Mouse (Mus musculus): ENCODE data around the gene Mmp10.

Mmp10 gene

GRCm38 (mm10) chr9:7502051-7502450 lies at the start of gene Mmp10:
Gene Mmp10 (plus strand): TSS chr9:7502352.
- no peak for DNase-seq

- DNase-seq: no peak
Measured at GRCm38 (mm10) chr9:7453302-7453701, 48.9 kb upstream of the Mmp10 start.

GRCm38 (mm10) chr9:7470262-7470661 lies 31.9 kb upstream of the Mmp10 start:
- no peak for DNase-seq

DNA sequence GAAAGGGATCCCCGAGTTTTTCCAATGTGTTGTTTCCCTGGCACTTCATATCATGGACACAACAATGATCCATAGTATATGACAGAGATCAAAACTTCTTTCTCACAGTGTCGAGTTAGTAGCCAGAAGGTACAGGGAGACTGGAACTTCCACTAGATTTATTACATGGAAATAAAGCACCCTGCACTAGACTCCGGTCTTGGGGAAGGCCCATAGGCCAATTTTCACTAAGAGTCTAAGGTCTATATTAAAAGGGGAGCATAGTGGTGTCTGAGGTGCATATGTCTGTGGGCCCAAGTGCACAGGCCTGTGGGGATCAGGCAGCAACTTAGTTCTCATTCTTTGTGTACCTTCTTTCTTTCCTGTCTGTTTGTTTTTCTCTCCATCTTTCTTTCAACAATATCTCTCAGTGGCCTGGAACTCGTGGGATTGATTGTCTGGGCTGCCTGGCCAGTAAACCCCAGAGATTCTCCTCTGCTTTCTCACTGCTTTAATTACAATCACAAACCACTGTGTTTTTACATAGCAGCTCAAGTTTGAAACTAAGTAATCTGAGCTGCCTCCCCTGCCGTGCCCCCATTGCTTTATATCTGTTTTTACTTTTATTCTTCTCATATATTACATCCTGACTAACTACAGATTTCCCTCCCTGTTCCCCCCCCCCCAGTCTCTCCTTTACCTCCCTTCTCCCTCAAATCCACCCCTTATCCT lies 18.3 kb upstream of the Mmp10 start:
- no peak for DNase-seq

GRCm38 (mm10) chr9:7501138-7501537 lies 1.0 kb upstream of the Mmp10 start:
- DNase-seq: no peak

- no peak for DNase-seq
Measured at GRCm38 (mm10) chr9:7507321-7507876, 5.2 kb downstream of the Mmp10 start.

- no peak for DNase-seq
Measured at GRCm38 (mm10) chr9:7509619-7510233, 7.6 kb downstream of the Mmp10 start.

DNA sequence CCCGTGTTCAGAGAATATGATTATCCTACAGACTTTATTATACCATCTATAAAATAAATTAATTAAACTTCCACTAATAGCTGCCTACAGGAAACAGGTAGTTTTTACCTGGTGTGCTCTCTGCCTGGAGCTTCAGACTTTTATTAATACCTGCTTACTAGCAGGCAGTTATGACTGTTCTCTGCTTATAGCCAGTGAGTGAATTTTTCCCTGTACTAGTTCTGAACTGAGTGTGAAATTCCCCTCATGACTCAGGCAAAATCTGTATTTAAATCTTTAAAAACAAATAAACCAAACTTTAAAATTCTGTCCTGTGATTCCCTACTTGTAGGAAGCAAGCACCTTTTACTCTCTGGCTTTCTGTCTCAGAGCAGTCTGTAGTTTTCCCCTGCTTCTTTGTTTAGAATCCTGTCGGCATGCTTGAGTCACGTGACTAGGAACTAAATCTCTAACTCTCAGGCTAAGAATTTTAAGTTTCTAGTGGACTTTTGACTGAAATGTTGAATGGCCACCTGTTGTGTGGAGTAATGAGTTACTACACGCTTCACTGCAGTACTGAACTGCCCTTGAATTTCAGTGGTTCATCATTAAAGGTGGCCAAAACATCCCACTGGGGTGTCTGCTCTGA lies 15.9 kb downstream of the Mmp10 start:
- no peak for DNase-seq

DNA sequence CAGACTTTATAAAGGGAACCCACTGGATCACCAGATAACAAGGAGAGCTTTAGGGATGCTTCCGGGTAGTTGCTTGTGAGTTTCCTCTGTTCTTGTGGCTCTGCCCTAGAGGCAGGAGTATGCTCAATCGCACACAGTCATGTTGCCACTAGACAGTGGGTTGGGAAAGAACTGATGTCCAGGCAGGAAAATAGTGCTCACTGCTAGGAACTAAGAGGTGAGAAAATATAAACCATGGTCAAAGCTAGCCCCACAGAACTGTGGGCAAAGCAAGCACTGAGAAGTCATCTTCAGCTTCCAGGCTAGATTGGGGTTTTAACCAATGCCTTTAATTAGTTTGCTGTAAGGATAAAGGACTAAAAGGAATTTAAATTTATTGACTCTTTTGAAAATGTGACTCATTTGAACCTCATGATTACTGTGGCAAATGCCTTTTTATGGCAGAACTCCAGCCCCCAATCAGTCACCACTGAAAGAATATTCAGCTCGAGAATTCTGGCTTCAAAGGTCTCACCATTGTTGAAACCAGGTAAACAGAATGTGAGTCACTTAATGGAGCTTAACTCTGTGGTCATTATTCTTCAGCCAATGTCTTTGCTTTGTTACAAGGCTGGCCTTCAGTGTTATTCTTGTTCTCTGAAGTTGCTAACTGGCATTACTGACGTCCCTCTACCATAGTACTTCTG lies 24.2 kb downstream of the Mmp10 start:
- no peak for DNase-seq

GRCm38 (mm10) chr9:7542763-7543162 lies 40.6 kb downstream of the Mmp10 start:
- DNase-seq: no peak

DNA sequence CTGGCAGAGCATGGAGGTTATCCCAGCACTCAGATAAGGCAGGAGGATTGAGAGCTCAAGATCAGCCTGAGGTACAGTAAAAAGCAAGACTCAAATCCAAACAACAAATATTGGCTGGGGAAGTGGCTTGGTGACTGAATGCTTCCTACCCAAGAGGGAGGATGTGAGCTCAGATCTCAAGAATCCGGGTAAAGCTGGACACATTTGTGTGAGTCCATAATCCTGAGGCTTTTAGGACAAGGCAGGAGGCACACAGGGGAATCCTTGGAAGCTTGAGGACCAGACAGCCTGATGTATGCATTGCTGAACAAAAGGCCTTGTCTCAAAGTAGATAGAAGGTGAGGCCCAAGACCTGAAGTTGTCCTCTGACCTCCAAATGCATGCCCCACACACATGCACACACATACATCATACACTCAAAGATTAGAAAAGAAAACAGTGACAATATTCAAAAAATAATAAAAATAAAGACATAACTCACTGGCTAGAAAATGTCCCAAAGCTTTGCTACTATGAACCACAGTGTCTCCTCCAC lies 42.8 kb downstream of the Mmp10 start:
- no peak for DNase-seq

DNA sequence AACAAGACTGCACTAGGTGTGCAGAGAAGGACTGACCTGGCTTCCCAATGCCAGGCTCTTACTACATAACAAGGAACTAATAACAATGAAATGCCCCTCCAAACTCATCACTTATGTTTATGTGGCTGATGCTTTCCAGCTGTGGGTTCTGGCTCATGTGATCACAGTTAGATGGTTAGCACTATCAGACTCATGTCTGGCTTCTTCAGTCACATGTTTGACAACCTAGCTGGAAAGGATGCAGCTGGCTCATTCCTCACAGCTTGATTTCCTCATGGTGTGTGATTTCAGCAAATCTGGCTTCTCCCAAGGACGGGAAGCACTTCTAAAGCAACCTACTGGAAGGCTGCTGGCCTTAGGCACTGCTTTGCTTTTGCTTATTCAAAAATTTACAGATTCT lies 43.3 kb downstream of the Mmp10 start:
- no peak for DNase-seq

- DNase-seq: no peak
Measured at GRCm38 (mm10) chr9:7545920-7546319, 43.8 kb downstream of the Mmp10 start.

GRCm38 (mm10) chr9:7551943-7552342 lies 49.8 kb downstream of the Mmp10 start:
- no peak for DNase-seq

DNA sequence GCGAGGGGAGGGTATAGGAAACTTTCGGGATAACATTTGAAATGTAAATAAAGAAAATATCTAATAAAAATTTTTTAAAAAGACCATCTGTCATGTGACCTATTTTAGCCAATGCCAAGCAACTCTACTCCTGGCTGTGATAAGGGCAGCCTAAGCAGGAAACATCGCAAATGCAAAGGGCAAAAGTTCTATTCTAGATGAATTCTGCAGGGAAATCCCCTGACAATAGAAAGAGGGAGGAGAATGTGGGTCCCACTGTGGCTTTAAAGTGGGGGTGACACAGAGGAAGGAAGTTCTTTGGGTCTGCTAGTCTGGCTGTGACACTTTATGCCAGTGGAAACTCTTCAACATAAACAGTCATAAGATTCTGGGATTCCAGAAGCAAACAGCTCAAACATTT lies 51.4 kb downstream of the Mmp10 start:
- no peak for DNase-seq

- peak; percentile 2 to 5 for DNase-seq
Measured at GRCm38 (mm10) chr9:7554382-7554781, 52.2 kb downstream of the Mmp10 start.

GRCm38 (mm10) chr9:7558221-7559017 lies 56.3 kb downstream of the Mmp10 start, which contains the start of gene Mmp8:
Gene Mmp8 (plus strand): TSS chr9:7558456.
- DNase-seq: no peak
